Mouse (Mus musculus) liver, embryonic 12.5 days (tissue): ENCODE results near the gene Jmjd4. TPM values are rescaled to one million over a fixed set of nuclear protein-coding genes. Genes with fewer than 3 reads are reported as not detected.
A peak's percentile ranks its signal among the peaks of the same experiment; 100 is the strongest.

ENCODE experiments used
- ATAC-seq: fragments of 200-750 bp; cut with Nextera tagmentation; 2 replicates; pipeline ENCODE4 v1.8.0; 2017; ENCODE audit warnings: moderate number of reproducible peaks, mild to moderate bottlenecking, moderate library complexity
- H3K27ac ChIP-seq: fragments of 300-500 bp; sonication (generic); 2 replicates; pipeline ENCODE4 v1.5.1; 2016; ENCODE audit warnings: mild to moderate bottlenecking
- H3K27me3 ChIP-seq: fragments of 300-500 bp; sonication (generic); replicated peaks from 2 replicates; pipeline ENCODE4 v1.6.1; 2016; ENCODE audit warnings: mild to moderate bottlenecking, moderate library complexity
- H3K36me3 ChIP-seq: fragments of 300-500 bp; sonication (generic); 2 replicates; pipeline ENCODE4 v1.6.1; 2016; ENCODE audit warnings: mild to moderate bottlenecking, moderate library complexity
- H3K4me1 ChIP-seq: fragments of 300-500 bp; sonication (generic); 2 replicates; pipeline ENCODE4 v1.6.1; 2016
- H3K4me2 ChIP-seq: fragments of 300-500 bp; sonication (generic); 2 replicates; pipeline ENCODE4 v1.6.1; 2016; ENCODE audit warnings: mild to moderate bottlenecking, moderate library complexity
- H3K4me3 ChIP-seq: fragments of 300-500 bp; sonication (generic); 2 replicates; pipeline ENCODE4 v1.5.1; 2016; ENCODE audit warnings: mild to moderate bottlenecking, moderate library complexity
- H3K9ac ChIP-seq: fragments of 300-500 bp; sonication (generic); 2 replicates; pipeline ENCODE4 v1.6.1; 2016; ENCODE audit warnings: mild to moderate bottlenecking, moderate library complexity
- H3K9me3 ChIP-seq: fragments of 300-500 bp; sonication (generic); replicated peaks from 2 replicates; pipeline ENCODE4 v1.6.1; 2016; ENCODE audit warnings: mild to moderate bottlenecking, moderate library complexity
- WGBS: fragments of 180-500 bp; shearing (Covaris S2); methylation state at CpG from one replicate; pipeline ENCODE4 v1.1.7; 2016; ENCODE audit not compliant: insufficient replicate concordance; 5-methylcytosine and 5-hydroxymethylcytosine counted together
- polyA plus RNA-seq: library from polyadenylated mRNA; unstranded; fragments of >200 nt; fragmentation: Nextera tagmentation; extraction: Ambion mirVana; gene quantifications from 2 replicates; pipeline ENCODE4 v1.2.1, GENCODE M21; 2016

The Jmjd4 gene
- polyA plus RNA-seq, result 7.5 and 7.7 TPM in 2 replicates

- ATAC-seq, result peak; percentile 93
- Histone ChIP-seq H3K27me3 (no peaks in the 10 kb centered on the region), H3K4me3 (peak within 1 kb of the TSS; percentile 87), H3K4me1 (peaks cover 30% of the 10 kb centered on the region), H3K9me3 (no peaks in the 10 kb centered on the region), H3K36me3 (peaks cover 34% of the 10 kb centered on the region), H3K9ac (peak within 1 kb of the TSS; percentile 91), H3K4me2 (peak within 1 kb of the TSS; percentile 97), H3K27ac (peak within 1 kb of the TSS; percentile 70)
- under 1% methylated on average over 40 of the region's 40 CpGs for whole genome bisulfite sequencing
Observed at GRCm38 (mm10) chr11:59449741-59450229, at the start of gene Jmjd4. Gene Jmjd4, plus strand, starts transcription at chr11:59450045.

- H3K4me2 ChIP-seq, result no peak overlapping the region
- WGBS, result 56% methylated on average over 2 of the region's 2 CpGs
- no peak overlapping the region for H3K4me3 ChIP-seq
Observed at GRCm38 (mm10) chr11:59400876-59401275, 49.0 kb upstream of the Jmjd4 start.

GRCm38 (mm10) chr11:59405761-59406160 is 44.1 kb upstream of the Jmjd4 start:
- H3K4me2 ChIP-seq, result no peak overlapping the region
- ATAC-seq, result no peak
- no peaks in the 10 kb centered on the region for H3K9me3 ChIP-seq
- no peak overlapping the region for H3K4me3 ChIP-seq
- H3K4me1 ChIP-seq, result peaks cover 9% of the 10 kb centered on the region
- peaks cover 17% of the 10 kb centered on the region for H3K36me3 ChIP-seq
- 58% methylated on average over 1 of the region's 1 CpGs for WGBS
- H3K9ac ChIP-seq, result no peak overlapping the region
- H3K27me3 ChIP-seq, result no peaks in the 10 kb centered on the region
- no peak overlapping the region for H3K27ac ChIP-seq

More at GRCm38 (mm10) chr11:59400876-59401275, 49.0 kb upstream of the Jmjd4 start:
- Histone ChIP-seq H3K27ac (no peak overlapping the region), H3K4me1 (peaks cover 25% of the 10 kb centered on the region), H3K9me3 (no peaks in the 10 kb centered on the region), H3K27me3 (0 out of 2 replicates have a peak, but pooled peaks cover 5% of the 10 kb centered on the region), H3K36me3 (0 out of 2 replicates have a peak, but pooled peaks cover 4% of the 10 kb centered on the region), H3K9ac (no peak overlapping the region)
- ATAC-seq, result no peak

GRCm38 (mm10) chr11:59410851-59411250 is 39.0 kb upstream of the Jmjd4 start:
- peaks cover 14% of the 10 kb centered on the region for H3K36me3 ChIP-seq
- H3K4me2 ChIP-seq, result no peak overlapping the region
- no peak overlapping the region for H3K27ac ChIP-seq
- no peaks in the 10 kb centered on the region for H3K9me3 ChIP-seq
- no peak overlapping the region for H3K9ac ChIP-seq
- 56% methylated on average over 2 of the region's 2 CpGs for WGBS
- no peak overlapping the region for H3K4me3 ChIP-seq
- no peaks in the 10 kb centered on the region for H3K27me3 ChIP-seq
- peaks cover 17% of the 10 kb centered on the region for H3K4me1 ChIP-seq
- no peak for ATAC-seq

GRCm38 (mm10) chr11:59412058-59412457 is 37.8 kb upstream of the Jmjd4 start:
- 76% methylated on average over 6 of the region's 6 CpGs for WGBS
- no peak overlapping the region for H3K4me2 ChIP-seq
- peaks cover 8% of the 10 kb centered on the region; the same call in 1 of the 2 replicates for H3K36me3 ChIP-seq
- no peak overlapping the region for H3K4me3 ChIP-seq
- no peak for ATAC-seq
- H3K27ac ChIP-seq, result no peak overlapping the region
- no peaks in the 10 kb centered on the region for H3K9me3 ChIP-seq
- H3K9ac ChIP-seq, result no peak overlapping the region
- H3K27me3 ChIP-seq, result no peaks in the 10 kb centered on the region
- H3K4me1 ChIP-seq, result peaks cover 17% of the 10 kb centered on the region

GRCm38 (mm10) chr11:59412999-59413863 is 36.6 kb upstream of the Jmjd4 start:
- H3K36me3 ChIP-seq, result no peaks in the 10 kb centered on the region
- no peaks in the 10 kb centered on the region for H3K27me3 ChIP-seq
- WGBS, result 72% methylated on average over 13 of the region's 13 CpGs
- H3K9me3 ChIP-seq, result no peaks in the 10 kb centered on the region
- peaks cover 17% of the 10 kb centered on the region for H3K4me1 ChIP-seq
- no peak overlapping the region for H3K4me2 ChIP-seq
- ATAC-seq, result no peak
- no peak overlapping the region for H3K27ac ChIP-seq
- H3K9ac ChIP-seq, result no peak overlapping the region
- no peak overlapping the region for H3K4me3 ChIP-seq

GRCm38 (mm10) chr11:59418708-59419107 is 31.1 kb upstream of the Jmjd4 start:
- WGBS, result 19% methylated on average over 5 of the region's 5 CpGs
- no peak overlapping the region for H3K27ac ChIP-seq
- no peaks in the 10 kb centered on the region for H3K27me3 ChIP-seq
- no peak overlapping the region for H3K4me3 ChIP-seq
- no peak for ATAC-seq
- no peaks in the 10 kb centered on the region for H3K9me3 ChIP-seq
- peaks cover 14% of the 10 kb centered on the region; the same call in 1 of the 2 replicates for H3K4me1 ChIP-seq
- H3K4me2 ChIP-seq, result no peak overlapping the region
- H3K9ac ChIP-seq, result no peak overlapping the region
- peaks cover 13% of the 10 kb centered on the region; the same call in 1 of the 2 replicates for H3K36me3 ChIP-seq

GRCm38 (mm10) chr11:59421436-59421835 is 28.4 kb upstream of the Jmjd4 start:
- Histone ChIP-seq H3K27ac (no peak overlapping the region), H3K9ac (no peak overlapping the region), H3K36me3 (peaks cover 16% of the 10 kb centered on the region; the same call in 1 of the 2 replicates), H3K9me3 (no peaks in the 10 kb centered on the region), H3K4me3 (no peak overlapping the region), H3K27me3 (no peaks in the 10 kb centered on the region), H3K4me1 (peaks cover 17% of the 10 kb centered on the region; the same call in 1 of the 2 replicates), H3K4me2 (no peak overlapping the region)
- no peak for ATAC-seq
- 43% methylated on average over 8 of the region's 8 CpGs for WGBS

GRCm38 (mm10) chr11:59421967-59422366 is 27.9 kb upstream of the Jmjd4 start:
- no peak overlapping the region for H3K4me2 ChIP-seq
- no peak for ATAC-seq
- no peaks in the 10 kb centered on the region for H3K9me3 ChIP-seq
- H3K4me3 ChIP-seq, result no peak overlapping the region
- 65% methylated on average over 2 of the region's 2 CpGs for WGBS
- peaks cover 17% of the 10 kb centered on the region; the same call in 1 of the 2 replicates for H3K4me1 ChIP-seq
- peaks cover 17% of the 10 kb centered on the region; the same call in 1 of the 2 replicates for H3K36me3 ChIP-seq
- H3K27ac ChIP-seq, result no peak overlapping the region
- no peak overlapping the region for H3K9ac ChIP-seq
- no peaks in the 10 kb centered on the region for H3K27me3 ChIP-seq

- Histone ChIP-seq H3K27me3 (no peaks in the 10 kb centered on the region), H3K4me3 (no peak overlapping the region), H3K4me1 (peaks cover 17% of the 10 kb centered on the region; the same call in 1 of the 2 replicates), H3K36me3 (peaks cover 27% of the 10 kb centered on the region), H3K4me2 (no peak overlapping the region), H3K27ac (0 out of 2 replicates have a peak overlapping the region, but pooled peaks have one; percentile 46), H3K9me3 (no peaks in the 10 kb centered on the region), H3K9ac (no peak overlapping the region)
- 61% methylated on average over 5 of the region's 5 CpGs for WGBS
- ATAC-seq, result no peak
Observed at GRCm38 (mm10) chr11:59423010-59423588, 26.7 kb upstream of the Jmjd4 start.

GRCm38 (mm10) chr11:59425671-59426101 is 24.2 kb upstream of the Jmjd4 start:
- 49% methylated on average over 7 of the region's 7 CpGs for WGBS
- no peak for ATAC-seq
- Histone ChIP-seq H3K27ac (no peak overlapping the region), H3K9ac (no peak overlapping the region), H3K36me3 (peaks cover 25% of the 10 kb centered on the region), H3K4me3 (no peak overlapping the region), H3K27me3 (no peaks in the 10 kb centered on the region), H3K4me1 (peaks cover 12% of the 10 kb centered on the region; the same call in 1 of the 2 replicates), H3K9me3 (no peaks in the 10 kb centered on the region), H3K4me2 (no peak overlapping the region)
